Mouse (Mus musculus) T-helper 2 cell (primary cell): ENCODE results near the gene Mup19.

Source experiments
- in situ Hi-C: fragments of 300-600 bp; cut with MboI, MseI; formaldehyde crosslinking; loops from one replicate; pipeline ENCODE4 v1.15.1; 2025; ENCODE audit warnings: high pct_unique_total_duplicates

Mup19 gene

GRCm38 (mm10) chr4:61782169-61782568, at the start of gene Mup19:
Gene Mup19 (minus strand): TSS chr4:61782269.
- in situ Hi-C loops = loop anchor here (10.0 kb wide), 1 partner anchor 1357 kb away; the partner anchor contains the start of gene Mup9

DNA sequence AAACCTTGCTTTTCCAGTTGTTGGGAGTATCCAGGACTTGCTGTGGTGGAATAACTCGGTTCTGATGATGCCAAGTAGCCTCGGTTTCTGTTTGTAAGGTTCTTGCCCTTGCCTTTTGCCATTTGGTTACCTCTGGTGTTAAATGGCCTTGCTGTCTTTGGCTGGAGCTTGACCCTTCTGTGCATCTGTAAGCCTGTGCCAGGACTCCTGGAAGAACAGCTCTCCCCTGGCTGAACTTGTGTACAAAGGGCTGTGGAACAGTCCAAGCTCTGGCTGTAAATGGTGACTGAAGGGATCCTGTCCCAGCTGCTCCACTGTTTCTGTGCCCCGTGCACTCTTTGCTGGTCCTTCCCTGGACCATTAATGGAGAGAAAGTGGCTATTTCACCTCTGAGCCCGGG, 47.1 kb upstream of the Mup19 start:
- in situ Hi-C loops = loop anchor here (25.0 kb wide), 1 partner anchor 1692 kb away; no protein-coding TSS in a partner anchor

- in situ Hi-C loops = loop anchor here (25.0 kb wide), 1 partner anchor 1011 kb away; the partner anchor contains the start of gene Mup22
Measured at GRCm38 (mm10) chr4:61823185-61823584, 41.1 kb upstream of the Mup19 start.

DNA sequence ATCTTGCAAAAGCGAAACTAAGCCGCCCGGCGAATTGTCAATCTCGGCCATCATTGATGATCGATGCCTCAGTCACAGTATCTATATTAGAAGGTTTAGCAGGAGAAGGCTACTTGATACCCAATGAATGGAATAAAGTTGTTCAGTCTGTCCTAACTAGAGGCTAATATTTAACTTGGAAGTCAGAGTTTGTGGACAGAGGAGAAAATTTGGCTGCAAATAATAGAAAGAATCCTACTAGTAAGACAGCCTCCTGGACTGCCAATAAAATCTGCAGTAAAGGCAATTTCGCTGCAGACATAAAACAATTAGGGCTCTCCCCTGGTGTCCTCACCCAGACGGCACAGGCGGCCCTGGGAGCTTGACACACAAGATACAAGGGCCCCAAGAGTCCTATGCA, 40.5 kb upstream of the Mup19 start:
- in situ Hi-C loops = loop anchor here (25.0 kb wide), 1 partner anchor 1010 kb away; the partner anchor contains the start of gene Mup22

- in situ Hi-C loops = loop anchor here (25.0 kb wide), 1 partner anchor 1003 kb away; the partner anchor contains the start of gene Mup22
Measured at GRCm38 (mm10) chr4:61815602-61816001, 33.5 kb upstream of the Mup19 start.

GRCm38 (mm10) chr4:61813435-61813834, 31.4 kb upstream of the Mup19 start:
- in situ Hi-C loops = loop anchor here (25.0 kb wide), 1 partner anchor 1001 kb away; the partner anchor contains the start of gene Mup22

DNA sequence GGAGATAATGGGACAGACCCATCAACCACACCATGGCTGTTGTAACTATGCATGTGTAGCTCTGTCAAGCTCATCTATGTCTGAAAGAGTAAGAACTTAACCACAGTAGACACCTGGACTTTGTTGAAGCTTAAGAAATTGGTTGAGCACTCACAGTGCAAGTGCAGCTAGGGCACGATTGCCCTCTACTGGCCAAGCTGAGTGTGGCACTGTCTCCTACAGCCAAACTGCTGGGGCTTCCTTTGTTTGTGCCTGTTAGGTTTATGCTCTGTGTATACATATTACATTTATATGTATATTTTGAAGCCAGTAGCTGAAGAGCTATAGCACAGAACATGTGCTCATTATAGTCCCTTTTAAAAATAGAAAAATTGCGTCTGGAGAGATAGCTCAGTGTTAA, 29.1 kb upstream of the Mup19 start:
- in situ Hi-C loops = loop anchor here (25.0 kb wide), 1 partner anchor 999 kb away; the partner anchor contains the start of gene Mup22

DNA sequence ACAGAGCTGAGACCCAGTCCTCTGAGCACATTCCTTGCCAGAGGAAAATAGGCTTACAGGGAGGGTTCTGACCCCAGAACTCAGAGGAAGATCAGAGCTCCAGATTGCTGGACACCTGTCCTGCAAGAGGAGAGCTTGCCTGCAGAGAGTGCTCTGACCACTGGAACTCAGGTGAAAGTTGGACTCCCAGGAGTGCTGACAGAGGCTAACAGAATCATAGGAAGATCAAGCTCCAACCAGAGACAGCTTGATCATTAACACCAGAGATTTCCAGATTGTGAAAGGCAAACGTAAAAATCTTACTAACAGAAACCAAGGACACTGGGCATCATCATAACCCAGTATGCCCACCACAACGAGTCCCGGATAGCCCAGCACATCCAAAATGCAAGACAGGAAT, 26.9 kb upstream of the Mup19 start:
- in situ Hi-C loops = loop anchor here (10.0 to 25.0 kb wide), 2 partner anchors 104 to 997 kb away; partner anchors contain the start of gene Mup22

DNA sequence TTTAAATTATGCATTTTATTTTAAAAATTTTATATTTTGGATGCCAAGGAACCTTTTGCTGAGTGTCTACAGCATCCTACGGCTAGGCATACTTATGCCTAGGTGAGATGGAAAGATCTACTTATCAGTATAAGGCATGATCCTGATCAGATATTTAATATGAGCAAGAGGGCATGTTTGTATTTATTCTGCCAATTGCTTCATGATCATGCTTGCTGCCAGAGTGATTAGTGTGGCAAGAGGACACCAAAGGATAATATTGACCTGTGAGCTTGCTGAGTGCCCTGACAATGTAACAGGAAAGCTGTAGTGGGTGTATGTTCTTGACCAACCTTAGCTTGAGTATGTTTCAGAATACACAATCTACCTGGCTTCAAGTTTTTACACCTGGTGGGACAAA, 7.6 kb upstream of the Mup19 start:
- in situ Hi-C loops = loop anchor here (10.0 kb wide), 1 partner anchor 1365 kb away; the partner anchor contains the start of gene Mup9

DNA sequence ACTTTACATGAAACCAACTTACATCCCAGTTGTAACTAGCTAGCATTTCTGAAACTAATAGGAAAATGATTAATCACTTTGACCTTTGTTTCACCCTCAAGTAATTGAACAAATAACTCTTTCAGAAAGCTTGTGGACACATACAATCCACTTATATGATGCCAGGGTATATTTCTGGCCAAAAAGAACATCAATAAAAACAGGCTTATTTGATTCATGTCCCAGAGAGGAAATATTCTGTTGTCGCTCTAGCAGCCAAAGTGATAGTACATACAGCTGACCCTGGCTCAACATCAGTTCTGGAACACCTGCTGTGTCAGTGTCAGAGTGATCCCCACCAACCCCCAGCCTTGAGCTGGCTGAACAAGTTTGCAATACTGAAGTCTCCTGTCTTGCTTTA, 2.2 kb upstream of the Mup19 start:
- in situ Hi-C loops = loop anchor here (10.0 kb wide), 1 partner anchor 1359 kb away; the partner anchor contains the start of gene Mup9
